Mouse (Mus musculus): ENCODE measurements around the gene Fgfrl1. TPM values are rescaled to one million over a fixed set of nuclear protein-coding genes. Genes with fewer than 3 reads are reported as not detected.
A peak's percentile ranks its signal among the peaks of the same experiment; 100 is the strongest.

Fgfrl1 gene
- polyA plus RNA-seq, 1 experiment, result 26.0 TPM

DNA sequence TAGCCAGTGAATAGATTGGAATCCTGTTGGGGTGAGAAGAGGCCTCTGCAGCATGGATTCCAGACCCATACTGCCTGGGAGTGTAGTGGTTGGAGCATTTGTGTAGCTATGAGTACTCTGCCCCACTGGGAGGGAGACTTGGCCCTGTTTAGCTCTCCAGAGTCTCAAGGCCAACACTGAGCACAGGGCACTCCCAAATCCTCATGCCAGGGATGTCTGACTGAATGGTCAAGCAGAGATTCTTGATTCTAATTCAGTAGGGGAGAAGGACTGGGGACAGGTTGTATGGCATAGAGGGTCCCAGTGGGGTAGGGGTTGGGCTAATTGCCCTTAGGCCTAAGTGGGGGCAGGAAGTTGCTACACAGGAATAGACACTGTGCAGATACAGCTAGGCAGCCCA, 21.5 kb downstream of the Fgfrl1 start:
- no peak for TF ChIP-seq CTCF (IDR thresholded peaks at IDR 0.05; ENCODE audit: borderline replicate concordance, control insufficient read depth, extremely low read depth, insufficient read depth, low read length, poor library complexity)
- TF ChIP-seq POLR2A (IDR thresholded peaks at IDR 0.05; ENCODE audit: control insufficient read depth, extremely low read depth, insufficient read depth, low read length, poor library complexity), result no peak
- H3K36me3 ChIP-seq (ENCODE audit: control insufficient read depth, insufficient read depth, low read length), result no peaks in the 10 kb centered on the region
- H3K4me1 ChIP-seq (replicated peaks; ENCODE audit: control insufficient read depth, insufficient read depth, low read length), result no peaks in the 10 kb centered on the region
- no peak overlapping the region for H3K27ac ChIP-seq (ENCODE audit: control insufficient read depth, insufficient read depth, low read length)
- DNase-seq, result no peak
- H3K4me3 ChIP-seq (ENCODE audit: control insufficient read depth, insufficient read depth, low read length), result no peak overlapping the region
- no peaks in the 10 kb centered on the region for H3K27me3 ChIP-seq (ENCODE audit: control insufficient read depth, insufficient read depth, low read length)

DNA sequence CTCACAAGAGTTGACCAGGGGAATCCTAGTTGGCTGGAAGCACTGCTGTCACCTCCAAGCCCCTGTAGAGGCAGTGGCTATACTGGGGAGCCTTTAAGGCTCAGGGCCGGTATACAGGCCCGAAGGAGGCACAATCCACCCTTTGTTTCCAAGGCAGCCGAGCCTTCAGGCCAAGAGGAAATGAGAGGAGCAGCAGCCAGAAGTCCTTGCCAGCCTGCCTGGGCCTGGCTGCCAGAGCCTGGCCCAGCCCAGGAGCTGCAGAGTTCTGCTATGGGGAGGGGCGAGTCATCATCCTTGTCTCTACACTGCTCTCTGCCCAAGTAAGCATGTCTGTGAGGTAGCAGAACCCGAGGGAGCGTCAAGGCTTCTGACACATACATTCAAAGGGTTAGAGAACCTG, 22.0 kb downstream of the Fgfrl1 start:
- Histone ChIP-seq H3K27me3 (ENCODE audit: control insufficient read depth, insufficient read depth, low read length) (no peaks in the 10 kb centered on the region), H3K36me3 (ENCODE audit: control insufficient read depth, insufficient read depth, low read length) (no peaks in the 10 kb centered on the region), H3K27ac (ENCODE audit: control insufficient read depth, insufficient read depth, low read length) (no peak overlapping the region), H3K4me3 (ENCODE audit: control insufficient read depth, insufficient read depth, low read length) (no peak overlapping the region), H3K4me1 (replicated peaks; ENCODE audit: control insufficient read depth, insufficient read depth, low read length) (no peaks in the 10 kb centered on the region)
- TF ChIP-seq POLR2A (IDR thresholded peaks at IDR 0.05; ENCODE audit: control insufficient read depth, extremely low read depth, insufficient read depth, low read length, poor library complexity), result no peak
- TF ChIP-seq CTCF (IDR thresholded peaks at IDR 0.05; ENCODE audit: borderline replicate concordance, control insufficient read depth, extremely low read depth, insufficient read depth, low read length, poor library complexity), result no peak
- DNase-seq, result no peak
- 75% methylated on average over 6 of the region's 6 CpGs for WGBS

DNA sequence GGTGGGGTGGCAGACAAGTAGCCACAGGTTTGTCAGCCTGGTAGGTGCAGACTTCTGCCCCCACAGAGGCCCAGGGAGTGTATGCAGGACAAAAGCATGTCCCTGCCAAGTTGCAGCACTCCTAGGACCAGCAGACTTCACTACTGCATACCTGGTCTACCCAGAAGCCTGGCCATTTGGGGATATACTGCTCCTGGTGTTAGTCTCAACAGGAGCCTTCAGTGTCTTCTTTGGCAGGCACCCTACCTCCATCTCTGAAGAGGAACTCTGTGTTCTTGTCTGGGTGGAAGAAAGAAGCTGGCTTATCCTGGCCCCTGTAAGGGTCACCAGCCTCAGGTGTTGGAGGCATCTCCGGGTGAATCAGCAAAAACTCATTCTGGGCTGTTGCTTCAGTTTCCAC, 23.8 kb downstream of the Fgfrl1 start:
- Histone ChIP-seq H3K27me3 (ENCODE audit: control insufficient read depth, insufficient read depth, low read length) (no peaks in the 10 kb centered on the region), H3K36me3 (ENCODE audit: control insufficient read depth, insufficient read depth, low read length) (no peaks in the 10 kb centered on the region), H3K4me3 (ENCODE audit: control insufficient read depth, insufficient read depth, low read length) (no peak overlapping the region), H3K4me1 (replicated peaks; ENCODE audit: control insufficient read depth, insufficient read depth, low read length) (no peaks in the 10 kb centered on the region), H3K27ac (ENCODE audit: control insufficient read depth, insufficient read depth, low read length) (no peak overlapping the region)
- DNase-seq, result no peak
- no peak for TF ChIP-seq POLR2A (IDR thresholded peaks at IDR 0.05; ENCODE audit: control insufficient read depth, extremely low read depth, insufficient read depth, low read length, poor library complexity)
- no peak for TF ChIP-seq CTCF (IDR thresholded peaks at IDR 0.05; ENCODE audit: borderline replicate concordance, control insufficient read depth, extremely low read depth, insufficient read depth, low read length, poor library complexity)
- 88% methylated on average over 1 of the region's 1 CpGs for WGBS

DNA sequence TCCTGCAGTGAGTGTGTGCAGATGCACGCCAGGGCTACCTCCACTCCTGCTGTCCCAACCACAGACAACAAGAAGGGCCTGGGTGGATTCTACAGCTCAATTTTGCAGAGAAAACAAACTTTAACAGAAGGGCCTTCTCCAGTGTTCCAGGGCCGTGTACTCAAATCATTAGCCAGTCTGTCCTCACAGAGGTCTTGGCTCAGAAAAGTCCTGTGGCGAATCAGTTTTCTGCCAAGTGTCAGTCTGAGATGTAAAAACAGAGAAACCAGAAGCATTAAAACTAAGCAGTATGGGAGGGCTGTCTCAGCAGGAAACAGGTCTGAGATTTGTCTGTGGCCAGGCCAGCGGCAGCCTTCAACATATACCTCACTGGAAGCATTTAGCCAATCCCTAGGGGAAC, 25.9 kb downstream of the Fgfrl1 start:
- Histone ChIP-seq H3K27me3 (ENCODE audit: control insufficient read depth, insufficient read depth, low read length) (no peaks in the 10 kb centered on the region), H3K36me3 (ENCODE audit: control insufficient read depth, insufficient read depth, low read length) (no peaks in the 10 kb centered on the region), H3K4me3 (ENCODE audit: control insufficient read depth, insufficient read depth, low read length) (no peak overlapping the region), H3K4me1 (replicated peaks; ENCODE audit: control insufficient read depth, insufficient read depth, low read length) (no peaks in the 10 kb centered on the region), H3K27ac (ENCODE audit: control insufficient read depth, insufficient read depth, low read length) (no peak overlapping the region)
- 87% methylated on average over 4 of the region's 4 CpGs for WGBS
- DNase-seq, result no peak
- TF ChIP-seq POLR2A (IDR thresholded peaks at IDR 0.05; ENCODE audit: control insufficient read depth, extremely low read depth, insufficient read depth, low read length, poor library complexity), result no peak
- no peak for TF ChIP-seq CTCF (IDR thresholded peaks at IDR 0.05; ENCODE audit: borderline replicate concordance, control insufficient read depth, extremely low read depth, insufficient read depth, low read length, poor library complexity)

DNA sequence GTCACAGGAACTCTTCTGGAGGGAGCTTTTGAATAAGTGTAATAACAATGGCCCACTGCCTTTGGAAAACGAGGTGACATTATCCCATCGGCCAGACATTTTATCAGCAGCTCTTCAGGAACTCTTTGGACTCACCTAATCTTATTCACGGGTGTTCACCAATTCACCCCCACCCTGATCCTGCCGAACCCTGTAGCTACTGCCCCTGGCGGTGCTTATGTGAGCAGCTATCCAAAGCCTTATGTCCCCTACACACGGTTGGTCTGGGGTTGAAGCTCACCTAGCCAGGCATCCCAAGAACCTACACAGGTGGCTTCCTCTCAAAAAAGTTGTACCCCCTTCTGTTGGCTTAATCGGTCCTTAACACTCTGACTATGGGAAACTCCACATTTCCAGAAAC, 27.6 kb downstream of the Fgfrl1 start:
- no peak for TF ChIP-seq CTCF (IDR thresholded peaks at IDR 0.05; ENCODE audit: borderline replicate concordance, control insufficient read depth, extremely low read depth, insufficient read depth, low read length, poor library complexity)
- no peak for TF ChIP-seq POLR2A (IDR thresholded peaks at IDR 0.05; ENCODE audit: control insufficient read depth, extremely low read depth, insufficient read depth, low read length, poor library complexity)
- H3K4me3 ChIP-seq (ENCODE audit: control insufficient read depth, insufficient read depth, low read length), result no peak overlapping the region
- H3K27ac ChIP-seq (ENCODE audit: control insufficient read depth, insufficient read depth, low read length), result no peak overlapping the region
- no peak for DNase-seq
- no peaks in the 10 kb centered on the region for H3K4me1 ChIP-seq (replicated peaks; ENCODE audit: control insufficient read depth, insufficient read depth, low read length)
- H3K27me3 ChIP-seq (ENCODE audit: control insufficient read depth, insufficient read depth, low read length), result no peaks in the 10 kb centered on the region
- H3K36me3 ChIP-seq (ENCODE audit: control insufficient read depth, insufficient read depth, low read length), result no peaks in the 10 kb centered on the region
- 73% methylated on average over 7 of the region's 7 CpGs for WGBS

DNA sequence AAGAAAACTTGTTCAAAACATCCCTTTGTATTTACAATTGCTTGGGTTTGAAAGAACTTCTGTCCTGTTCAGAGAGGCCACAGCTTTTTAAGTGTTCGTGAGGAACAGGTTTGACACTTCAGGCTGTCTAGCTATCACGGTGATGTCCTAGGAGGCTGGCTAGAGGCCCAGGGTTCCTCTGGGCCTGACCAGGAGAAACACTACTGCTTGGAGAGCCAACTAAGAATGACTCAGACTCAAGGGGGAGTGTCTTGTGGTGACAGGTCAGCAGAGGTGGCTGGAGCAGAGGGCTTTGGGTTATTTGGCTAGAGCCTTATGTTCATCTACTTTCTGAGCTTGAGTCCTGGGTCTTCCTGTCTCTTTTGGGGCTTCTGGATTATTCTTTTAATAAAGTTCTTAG, 31.8 kb downstream of the Fgfrl1 start:
- TF ChIP-seq POLR2A (IDR thresholded peaks at IDR 0.05; ENCODE audit: control insufficient read depth, extremely low read depth, insufficient read depth, low read length, poor library complexity) (no peak), CTCF (IDR thresholded peaks at IDR 0.05; ENCODE audit: borderline replicate concordance, control insufficient read depth, extremely low read depth, insufficient read depth, low read length, poor library complexity) (no peak)
- no peak for DNase-seq
- H3K36me3 ChIP-seq (ENCODE audit: control insufficient read depth, insufficient read depth, low read length), result no peaks in the 10 kb centered on the region
- no peak overlapping the region for H3K27ac ChIP-seq (ENCODE audit: control insufficient read depth, insufficient read depth, low read length)
- no peak overlapping the region for H3K4me3 ChIP-seq (ENCODE audit: control insufficient read depth, insufficient read depth, low read length)
- WGBS, result 55% methylated on average over 2 of the region's 2 CpGs
- H3K27me3 ChIP-seq (ENCODE audit: control insufficient read depth, insufficient read depth, low read length), result no peaks in the 10 kb centered on the region
- no peaks in the 10 kb centered on the region for H3K4me1 ChIP-seq (replicated peaks; ENCODE audit: control insufficient read depth, insufficient read depth, low read length)

DNA sequence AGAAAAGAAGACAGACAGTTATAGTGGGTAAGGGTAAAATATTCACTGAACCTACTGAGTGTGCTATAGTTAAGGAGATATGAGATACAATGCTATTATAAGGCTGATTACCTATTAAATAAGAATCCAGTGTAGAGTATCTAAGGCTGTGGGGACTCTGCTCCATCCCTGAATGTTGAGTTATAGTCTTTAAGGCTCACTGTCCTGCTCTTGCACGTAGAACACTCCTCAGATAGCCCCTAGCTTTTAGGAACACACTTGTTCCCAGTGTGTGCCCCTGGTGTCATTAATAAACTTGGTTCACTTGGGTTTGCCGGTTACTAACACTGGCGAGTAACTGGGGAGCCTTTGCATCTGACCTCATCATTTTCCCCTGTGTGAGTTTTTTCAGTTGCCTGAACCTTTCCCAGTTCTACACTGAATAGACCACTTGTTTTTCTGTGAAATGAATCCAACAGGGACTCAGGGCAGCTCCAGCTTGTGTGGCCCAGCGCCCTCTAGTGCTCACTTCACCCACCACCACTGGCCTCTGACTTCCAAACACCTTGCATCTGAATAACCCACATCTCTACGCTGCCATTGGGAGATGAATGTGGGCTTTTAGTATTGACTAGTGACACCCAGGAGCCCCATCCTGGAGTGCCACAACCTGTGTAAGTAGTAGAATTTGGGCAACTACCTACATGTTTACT, 34.5 kb downstream of the Fgfrl1 start:
- no peak for TF ChIP-seq POLR2A (IDR thresholded peaks at IDR 0.05; ENCODE audit: control insufficient read depth, extremely low read depth, insufficient read depth, low read length, poor library complexity)
- peak; percentile 28; the same call in 1 of the 2 replicates for TF ChIP-seq CTCF (IDR thresholded peaks at IDR 0.05; ENCODE audit: borderline replicate concordance, control insufficient read depth, extremely low read depth, insufficient read depth, low read length, poor library complexity)

More for the DNA sequence above, 34.5 kb downstream of the Fgfrl1 start:
- no peak overlapping the region for H3K27ac ChIP-seq (ENCODE audit: control insufficient read depth, insufficient read depth, low read length)
- no peak overlapping the region for H3K4me3 ChIP-seq (ENCODE audit: control insufficient read depth, insufficient read depth, low read length)
- H3K4me1 ChIP-seq (replicated peaks; ENCODE audit: control insufficient read depth, insufficient read depth, low read length), result no peaks in the 10 kb centered on the region
- 30% methylated on average over 5 of the region's 5 CpGs for WGBS
- H3K27me3 ChIP-seq (ENCODE audit: control insufficient read depth, insufficient read depth, low read length), result no peaks in the 10 kb centered on the region
- no peaks in the 10 kb centered on the region for H3K36me3 ChIP-seq (ENCODE audit: control insufficient read depth, insufficient read depth, low read length)
- DNase-seq, result peak; percentile 48

All from thymus, adult 2 months (tissue).